Mouse (Mus musculus) neural tube, embryonic 14.5 days (tissue): Measurements from ENCODE around the gene Myof. TPM values are rescaled to one million over a fixed set of nuclear protein-coding genes. Genes with fewer than 3 reads are reported as not detected.

Source experiments
- ATAC-seq: fragments of 200-750 bp; cut with Nextera tagmentation; 2 replicates; pipeline ENCODE4 v1.8.0; 2017; ENCODE audit warnings: low read depth, mild to moderate bottlenecking, moderate TSS enrichment, moderate library complexity
- H3K27ac ChIP-seq: fragments of 300-500 bp; sonication (generic); 2 replicates; pipeline ENCODE4 v1.5.1; 2014; ENCODE audit warnings: low read depth, mild to moderate bottlenecking, control low read depth, low read length, moderate library complexity, mixed read lengths
- H3K27me3 ChIP-seq: fragments of 300-500 bp; sonication (generic); 2 replicates; pipeline ENCODE4 v1.6.1; 2014; ENCODE audit warnings: low read length; ENCODE audit not compliant: control insufficient read depth, insufficient read depth
- H3K36me3 ChIP-seq: fragments of 300-500 bp; sonication (generic); 2 replicates; pipeline ENCODE4 v1.6.1; 2014; ENCODE audit warnings: low read length, mixed read lengths; ENCODE audit not compliant: control insufficient read depth, insufficient read depth
- H3K4me1 ChIP-seq: fragments of 300-500 bp; sonication (generic); 2 replicates; pipeline ENCODE4 v1.6.1; 2014; ENCODE audit warnings: low read length; ENCODE audit not compliant: control insufficient read depth, insufficient read depth
- H3K4me2 ChIP-seq: fragments of 300-500 bp; sonication (generic); 2 replicates; pipeline ENCODE4 v1.6.1; 2014; ENCODE audit warnings: mild to moderate bottlenecking, low read depth, low read length, control low read depth
- H3K4me3 ChIP-seq: fragments of 300-500 bp; sonication (generic); 2 replicates; pipeline ENCODE4 v1.5.1; 2014; ENCODE audit warnings: low read depth, low read length, control low read depth, mixed read lengths
- H3K9ac ChIP-seq: fragments of 300-500 bp; sonication (generic); replicated peaks from 2 replicates; pipeline ENCODE4 v1.6.1; 2014; ENCODE audit warnings: low read depth, mild to moderate bottlenecking, control low read depth, low read length, mixed read lengths
- H3K9me3 ChIP-seq: fragments of 300-500 bp; sonication (generic); 2 replicates; pipeline ENCODE4 v1.6.1; 2016; ENCODE audit warnings: low read length; ENCODE audit not compliant: control insufficient read depth
- WGBS: fragments of 180-500 bp; shearing (Covaris S2); extraction: QIAGEN DNeasy Blood & Tissue Kit; methylation state at CpG from one replicate; pipeline ENCODE4 v1.1.7; 2014; 5-methylcytosine and 5-hydroxymethylcytosine counted together
- polyA plus RNA-seq: library from polyadenylated mRNA; unstranded; fragments of >200 nt; fragmentation: Nextera tagmentation; extraction: Ambion mirVana; gene quantifications from 2 replicates; pipeline ENCODE4 v1.2.1, GENCODE M21; 2014

Myof gene
- polyA plus RNA-seq, 1 experiment from 2014 or later, result 0.74 TPM

- 0 out of 2 replicates have a peak overlapping the region, but pooled peaks have one; percentile 40 for H3K27ac ChIP-seq
- under 1% methylated on average over 23 of the region's 23 CpGs for WGBS
- peak; percentile 92; the same call in 1 of the 2 replicates for ATAC-seq
Measured at GRCm38 (mm10) chr19:38054149-38054719, 10.9 kb upstream of the Myof start.

DNA sequence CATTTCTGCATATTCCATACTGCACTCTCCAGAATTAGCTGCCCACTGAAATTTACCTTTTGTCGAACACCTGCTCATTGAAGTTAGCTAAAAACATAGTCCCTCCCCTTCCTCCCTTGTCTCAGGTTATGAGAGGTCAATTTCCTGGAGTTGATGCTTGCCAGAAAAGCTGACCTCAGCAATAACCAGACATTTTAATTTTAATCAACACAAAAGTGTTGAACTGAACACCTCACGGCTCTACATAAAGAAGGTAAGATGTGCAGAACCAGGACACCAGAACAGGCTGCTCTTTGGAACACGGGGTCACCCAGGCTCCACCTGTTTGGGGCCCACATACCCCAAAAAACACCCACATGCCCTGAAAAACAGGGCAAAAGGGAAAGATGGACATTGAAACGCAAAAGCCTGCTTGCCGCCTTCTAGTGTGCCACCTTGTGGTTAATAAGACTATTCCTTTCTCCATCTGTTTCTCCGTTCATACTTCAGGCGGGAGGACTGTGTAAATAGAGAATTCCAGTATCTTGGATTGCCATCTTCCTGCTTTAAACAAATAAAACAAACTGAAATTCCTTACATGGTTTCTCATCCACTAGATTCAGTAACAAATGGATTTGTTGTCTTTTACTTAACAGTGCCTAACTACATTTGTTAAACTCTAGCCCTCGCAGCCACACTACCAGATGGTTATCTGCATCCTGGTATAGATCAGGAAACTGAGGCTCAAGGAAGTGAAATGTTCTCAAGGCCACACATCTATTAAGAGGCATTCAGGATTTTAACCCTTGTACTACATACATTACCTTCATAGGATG is 10.1 kb upstream of the Myof start:
- H3K9ac ChIP-seq, result no peak overlapping the region; the same call in 1 of the 2 replicates
- H3K27ac ChIP-seq, result no peak overlapping the region
- no peak for ATAC-seq
- H3K36me3 ChIP-seq, result no peaks in the 10 kb centered on the region
- H3K4me2 ChIP-seq, result peak overlapping the region; percentile 74
- H3K4me3 ChIP-seq, result peak overlapping the region; percentile 41
- no peaks in the 10 kb centered on the region for H3K9me3 ChIP-seq
- H3K4me1 ChIP-seq, result 0 out of 2 replicates have a peak, but pooled peaks cover 5% of the 10 kb centered on the region
- WGBS, result 36% methylated on average over 8 of the region's 8 CpGs
- no peaks in the 10 kb centered on the region for H3K27me3 ChIP-seq

More at GRCm38 (mm10) chr19:38054149-38054719, 10.9 kb upstream of the Myof start:
- Histone ChIP-seq H3K4me1 (0 out of 2 replicates have a peak, but pooled peaks cover 5% of the 10 kb centered on the region), H3K4me2 (peak overlapping the region; percentile 74), H3K36me3 (no peaks in the 10 kb centered on the region), H3K9ac (peak overlapping the region; percentile 37; the same call in 1 of the 2 replicates), H3K27me3 (no peaks in the 10 kb centered on the region), H3K4me3 (peak overlapping the region; percentile 41), H3K9me3 (no peaks in the 10 kb centered on the region)

GRCm38 (mm10) chr19:38049686-38050085 is 6.3 kb upstream of the Myof start:
- H3K4me1 ChIP-seq, result no peaks in the 10 kb centered on the region
- H3K4me3 ChIP-seq, result no peak overlapping the region
- WGBS, result 90% methylated on average over 1 of the region's 1 CpGs
- no peaks in the 10 kb centered on the region for H3K27me3 ChIP-seq
- H3K27ac ChIP-seq, result no peak overlapping the region
- H3K36me3 ChIP-seq, result no peaks in the 10 kb centered on the region
- ATAC-seq, result no peak
- no peak overlapping the region for H3K9ac ChIP-seq
- no peaks in the 10 kb centered on the region for H3K9me3 ChIP-seq
- H3K4me2 ChIP-seq, result no peak overlapping the region

GRCm38 (mm10) chr19:38045198-38045597 is 1.8 kb upstream of the Myof start:
- no peak for ATAC-seq
- H3K4me3 ChIP-seq, result no peak overlapping the region
- H3K9ac ChIP-seq, result no peak overlapping the region
- H3K27ac ChIP-seq, result no peak overlapping the region
- peaks cover 9% of the 10 kb centered on the region; the same call in 1 of the 2 replicates for H3K27me3 ChIP-seq
- H3K4me1 ChIP-seq, result no peaks in the 10 kb centered on the region
- 92% methylated on average over 3 of the region's 3 CpGs for WGBS
- H3K4me2 ChIP-seq, result no peak overlapping the region
- H3K36me3 ChIP-seq, result no peaks in the 10 kb centered on the region
- no peaks in the 10 kb centered on the region for H3K9me3 ChIP-seq

- H3K4me1 ChIP-seq, result no peaks in the 10 kb centered on the region
- WGBS, result 31% methylated on average over 5 of the region's 5 CpGs
- no peak overlapping the region for H3K27ac ChIP-seq
- no peaks in the 10 kb centered on the region for H3K36me3 ChIP-seq
- H3K9me3 ChIP-seq, result no peaks in the 10 kb centered on the region
- H3K9ac ChIP-seq, result no peak overlapping the region
- no peak; the same call in 1 of the 2 replicates for ATAC-seq
- H3K4me2 ChIP-seq, result peak overlapping the region; percentile 44; the same call in 1 of the 2 replicates
- H3K4me3 ChIP-seq, result no peak overlapping the region
- peaks cover 9% of the 10 kb centered on the region; the same call in 1 of the 2 replicates for H3K27me3 ChIP-seq
Measured at GRCm38 (mm10) chr19:38042261-38042722, 1.1 kb downstream of the Myof start.

DNA sequence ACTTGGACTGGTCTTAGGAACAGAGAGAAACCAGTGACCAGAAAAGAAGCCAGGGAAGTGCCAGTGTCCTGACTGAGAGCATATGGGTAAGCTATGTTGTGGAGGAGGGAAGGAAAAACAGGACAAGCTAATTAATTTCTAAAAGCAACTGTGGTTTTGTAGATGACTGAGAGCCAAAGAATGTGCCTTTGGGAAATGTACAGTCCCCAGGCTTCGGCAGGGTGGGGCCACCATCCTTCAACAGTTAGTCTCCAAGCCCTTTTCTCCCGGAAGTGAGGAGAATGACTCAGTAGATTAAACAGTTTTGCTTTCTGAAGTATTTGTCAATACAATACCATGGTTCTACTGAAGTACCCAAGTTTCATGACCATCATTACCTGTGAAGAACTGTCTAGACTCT is 5.1 kb downstream of the Myof start:
- H3K9ac ChIP-seq, result no peak overlapping the region
- H3K27me3 ChIP-seq, result peaks cover 8% of the 10 kb centered on the region; the same call in 1 of the 2 replicates
- no peaks in the 10 kb centered on the region for H3K4me1 ChIP-seq
- 84% methylated on average over 2 of the region's 2 CpGs for WGBS
- no peak overlapping the region for H3K4me3 ChIP-seq
- H3K27ac ChIP-seq, result no peak overlapping the region
- no peaks in the 10 kb centered on the region for H3K36me3 ChIP-seq
- H3K9me3 ChIP-seq, result no peaks in the 10 kb centered on the region
- H3K4me2 ChIP-seq, result no peak overlapping the region
- no peak for ATAC-seq

GRCm38 (mm10) chr19:38035766-38036165 is 7.6 kb downstream of the Myof start:
- H3K27me3 ChIP-seq, result no peaks in the 10 kb centered on the region
- H3K27ac ChIP-seq, result no peak overlapping the region
- H3K36me3 ChIP-seq, result no peaks in the 10 kb centered on the region
- no peaks in the 10 kb centered on the region for H3K9me3 ChIP-seq
- no peak overlapping the region for H3K4me3 ChIP-seq
- WGBS, result 84% methylated on average over 2 of the region's 2 CpGs
- ATAC-seq, result no peak
- peaks cover 3% of the 10 kb centered on the region for H3K4me1 ChIP-seq
- H3K4me2 ChIP-seq, result no peak overlapping the region
- no peak overlapping the region for H3K9ac ChIP-seq

DNA sequence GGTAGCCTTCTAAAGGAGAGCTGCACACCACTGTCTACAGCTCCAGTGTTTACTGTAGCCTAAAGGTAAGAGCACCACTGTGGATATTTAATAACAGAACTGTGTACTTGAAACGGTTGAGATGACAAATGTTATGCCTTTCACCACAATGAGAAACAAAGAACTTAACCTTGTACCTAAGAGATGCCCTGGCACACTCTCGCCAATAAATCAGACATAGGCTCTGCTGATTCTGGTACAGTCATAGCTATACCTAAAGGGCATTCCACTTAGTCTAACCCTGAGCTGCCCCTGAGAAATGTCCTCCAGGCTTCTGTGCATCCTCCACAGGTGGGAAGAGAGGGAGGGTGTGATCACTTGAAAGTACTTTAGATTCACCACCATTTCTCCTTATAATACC is 8.7 kb downstream of the Myof start:
- no peaks in the 10 kb centered on the region for H3K36me3 ChIP-seq
- no peak overlapping the region for H3K27ac ChIP-seq
- no peak for ATAC-seq
- no peak overlapping the region for H3K4me2 ChIP-seq
- H3K4me1 ChIP-seq, result peaks cover 3% of the 10 kb centered on the region
- WGBS, result 82% methylated on average over 2 of the region's 2 CpGs
- no peak overlapping the region for H3K4me3 ChIP-seq
- no peak overlapping the region for H3K9ac ChIP-seq
- no peaks in the 10 kb centered on the region for H3K9me3 ChIP-seq
- no peaks in the 10 kb centered on the region for H3K27me3 ChIP-seq

DNA sequence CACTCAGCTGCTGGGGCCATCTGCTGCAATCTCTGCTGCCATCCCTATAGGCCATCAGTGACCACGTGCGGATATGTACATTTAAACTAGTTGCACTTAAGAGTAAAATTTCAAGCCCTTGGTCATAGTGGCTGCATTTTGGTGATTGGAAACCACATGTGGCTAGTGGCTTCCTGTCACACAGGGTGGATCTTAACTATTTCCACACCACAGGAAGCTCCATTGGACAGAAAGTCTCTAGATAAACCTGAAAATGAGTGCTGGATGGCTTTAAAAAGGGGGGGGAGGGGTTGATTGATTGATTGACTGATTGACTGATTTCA is 9.7 kb downstream of the Myof start:
- Histone ChIP-seq H3K36me3 (no peaks in the 10 kb centered on the region), H3K9me3 (no peaks in the 10 kb centered on the region), H3K4me2 (no peak overlapping the region), H3K4me3 (no peak overlapping the region), H3K27ac (no peak overlapping the region), H3K27me3 (no peaks in the 10 kb centered on the region), H3K9ac (no peak overlapping the region), H3K4me1 (peaks cover 3% of the 10 kb centered on the region)
- no peak for ATAC-seq
- 92% methylated on average over 2 of the region's 2 CpGs for WGBS
